Mouse (Mus musculus): ENCODE measurements around the gene Spaca7. TPM values are rescaled to one million over a fixed set of nuclear protein-coding genes. Genes with fewer than 3 reads are reported as not detected.

Gene Spaca7
- polyA plus RNA-seq, 1 experiment from 2014 or later = not detected

DNA sequence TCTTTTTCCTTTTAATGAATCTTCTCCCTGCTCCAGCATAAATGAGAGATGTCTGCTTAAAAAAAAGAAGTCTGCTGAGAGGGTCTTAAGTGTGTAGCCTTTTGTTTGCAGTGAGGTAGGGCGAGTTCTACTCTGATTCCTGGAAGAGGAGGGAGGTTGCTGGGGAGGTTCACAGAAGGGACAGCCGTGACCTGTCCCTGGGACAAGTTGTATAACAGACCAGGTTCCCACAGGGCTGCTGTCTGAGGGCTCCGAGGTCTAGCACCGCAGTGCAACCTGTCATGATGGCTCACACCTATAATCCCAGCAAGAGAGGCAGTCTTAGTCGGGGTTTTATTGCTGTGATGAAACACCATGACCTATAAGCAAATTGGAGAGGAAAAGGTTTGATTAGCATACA is 24.1 kb upstream of the Spaca7 start:
- Histone ChIP-seq H3K36me3 (replicated peaks; ENCODE audit: control insufficient read depth, insufficient read depth) (no peaks in the 10 kb centered on the region), H3K27me3 (ENCODE audit: control insufficient read depth, insufficient read depth, low read length) (peaks cover 10% of the 10 kb centered on the region; the same call in 1 of the 2 replicates), H3K4me3 (replicated peaks; ENCODE audit: low read length) (no peak overlapping the region), H3K4me2 (replicated peaks) (no peak overlapping the region), H3K27ac (no peak overlapping the region), H3K9ac (no peak overlapping the region), H3K4me1 (replicated peaks; ENCODE audit: control insufficient read depth, insufficient read depth, low read length) (peaks cover 6% of the 10 kb centered on the region; the same call in 1 of the 2 replicates), H3K9me3 (ENCODE audit: control insufficient read depth, low read length) (0 out of 2 replicates have a peak, but pooled peaks cover 7% of the 10 kb centered on the region)
- WGBS = 43% methylated on average over 5 of the region's 5 CpGs
- no peak for DNase-seq (ENCODE audit: low spot score)
- no peak for ATAC-seq (ENCODE audit: low FRiP score)

DNA sequence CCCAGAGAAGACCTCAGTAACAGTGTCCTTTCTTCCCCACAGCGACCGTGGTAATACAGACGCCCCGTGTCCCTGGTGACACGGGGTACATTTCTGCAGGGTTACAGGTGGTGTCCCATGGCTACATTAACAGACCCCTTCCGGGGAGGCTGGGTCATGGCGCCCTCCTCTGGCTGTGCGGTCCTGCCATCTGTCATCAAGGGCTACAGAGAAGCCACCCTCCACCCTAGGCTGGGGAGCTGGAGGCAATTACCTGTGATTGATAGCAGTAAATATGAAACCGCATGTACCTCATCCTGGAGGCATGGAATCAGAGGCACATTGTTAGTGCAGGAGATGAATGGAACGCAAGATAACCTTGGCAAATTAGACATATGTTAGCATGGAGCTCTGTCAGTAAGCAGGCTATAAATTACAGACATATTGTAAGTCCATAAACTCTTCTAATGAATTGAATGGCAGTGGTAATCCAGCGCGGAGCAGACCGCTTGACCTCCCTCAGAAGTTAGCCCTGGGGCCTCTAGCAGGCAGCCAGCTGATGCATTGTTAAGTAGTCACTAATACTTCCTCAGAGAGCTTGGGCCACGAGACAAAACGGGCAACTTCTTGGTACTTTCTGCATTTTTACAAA is 17.2 kb upstream of the Spaca7 start:
- Histone ChIP-seq H3K27ac (no peak overlapping the region), H3K36me3 (replicated peaks; ENCODE audit: control insufficient read depth, insufficient read depth) (no peaks in the 10 kb centered on the region), H3K9ac (no peak overlapping the region), H3K27me3 (ENCODE audit: control insufficient read depth, insufficient read depth, low read length) (peaks cover 47% of the 10 kb centered on the region), H3K4me3 (replicated peaks; ENCODE audit: low read length) (no peak overlapping the region), H3K4me2 (replicated peaks) (no peak overlapping the region), H3K4me1 (replicated peaks; ENCODE audit: control insufficient read depth, insufficient read depth, low read length) (no peaks in the 10 kb centered on the region), H3K9me3 (ENCODE audit: control insufficient read depth, low read length) (0 out of 2 replicates have a peak, but pooled peaks cover 7% of the 10 kb centered on the region)
- DNase-seq (ENCODE audit: low spot score) = no peak
- 28% methylated on average over 15 of the region's 15 CpGs for WGBS
- no peak for ATAC-seq (ENCODE audit: low FRiP score)

DNA sequence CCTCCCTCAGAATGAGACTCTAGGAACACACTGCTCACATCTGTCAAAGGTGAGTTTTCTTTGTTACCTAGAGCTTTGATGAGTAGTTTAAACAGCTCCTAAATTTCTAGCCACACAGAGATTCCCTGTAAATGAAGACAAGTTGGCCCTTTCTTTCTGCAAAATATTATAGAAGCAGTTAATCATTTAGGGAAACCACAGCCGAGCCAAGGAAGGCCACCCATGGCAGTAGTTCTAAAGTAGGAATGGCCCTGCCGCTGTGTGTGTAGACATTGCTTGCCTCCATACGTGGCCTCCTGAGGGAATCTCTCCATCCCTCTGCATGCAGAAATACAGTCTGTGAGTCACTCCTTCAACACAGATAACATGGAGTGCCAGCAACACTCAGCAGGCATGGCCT is 14.0 kb upstream of the Spaca7 start:
- 84% methylated on average over 3 of the region's 3 CpGs for WGBS
- DNase-seq (ENCODE audit: low spot score) (no peak), ATAC-seq (ENCODE audit: low FRiP score) (no peak)
- Histone ChIP-seq H3K9me3 (ENCODE audit: control insufficient read depth, low read length) (no peaks in the 10 kb centered on the region), H3K4me3 (replicated peaks; ENCODE audit: low read length) (no peak overlapping the region), H3K27me3 (ENCODE audit: control insufficient read depth, insufficient read depth, low read length) (peaks cover 67% of the 10 kb centered on the region), H3K4me2 (replicated peaks) (no peak overlapping the region), H3K9ac (no peak overlapping the region), H3K4me1 (replicated peaks; ENCODE audit: control insufficient read depth, insufficient read depth, low read length) (no peaks in the 10 kb centered on the region), H3K36me3 (replicated peaks; ENCODE audit: control insufficient read depth, insufficient read depth) (no peaks in the 10 kb centered on the region), H3K27ac (no peak overlapping the region)

DNA sequence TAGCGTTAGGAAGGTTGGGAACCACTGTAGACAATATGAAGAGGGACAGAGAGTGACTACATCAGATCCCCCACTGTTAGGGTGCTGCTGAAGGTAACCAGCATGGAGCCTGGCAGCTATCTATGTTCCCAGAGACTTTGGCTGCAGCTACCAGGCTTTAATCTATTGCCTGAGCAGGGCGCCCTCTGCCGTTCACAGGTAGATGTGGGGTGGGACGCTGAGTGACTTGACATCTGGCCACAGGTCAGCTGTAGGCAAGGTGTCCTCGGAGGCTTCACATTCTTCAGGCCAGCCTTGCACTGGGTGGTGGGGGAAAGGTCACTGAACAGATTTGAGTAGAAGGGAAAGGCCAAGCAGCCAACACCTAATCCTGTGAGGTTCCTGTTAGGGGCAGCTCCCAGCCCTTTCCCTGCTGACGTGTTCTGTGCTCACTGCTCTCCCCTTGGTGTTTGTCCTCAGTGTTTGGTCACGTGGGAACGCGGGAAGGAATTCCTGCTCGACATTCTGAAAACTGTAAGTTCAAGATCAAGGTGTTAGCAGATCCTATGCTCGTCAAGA is 11.3 kb upstream of the Spaca7 start:
- H3K4me2 ChIP-seq (replicated peaks) = no peak overlapping the region
- peaks cover 51% of the 10 kb centered on the region for H3K27me3 ChIP-seq (ENCODE audit: control insufficient read depth, insufficient read depth, low read length)
- no peak overlapping the region for H3K9ac ChIP-seq
- H3K4me3 ChIP-seq (replicated peaks; ENCODE audit: low read length) = no peak overlapping the region
- no peaks in the 10 kb centered on the region for H3K9me3 ChIP-seq (ENCODE audit: control insufficient read depth, low read length)
- no peak overlapping the region for H3K27ac ChIP-seq
- peak; percentile 71 for DNase-seq (ENCODE audit: low spot score)
- no peak for ATAC-seq (ENCODE audit: low FRiP score)
- 21% methylated on average over 11 of the region's 11 CpGs for WGBS
- no peaks in the 10 kb centered on the region for H3K36me3 ChIP-seq (replicated peaks; ENCODE audit: control insufficient read depth, insufficient read depth)
- H3K4me1 ChIP-seq (replicated peaks; ENCODE audit: control insufficient read depth, insufficient read depth, low read length) = no peaks in the 10 kb centered on the region

DNA sequence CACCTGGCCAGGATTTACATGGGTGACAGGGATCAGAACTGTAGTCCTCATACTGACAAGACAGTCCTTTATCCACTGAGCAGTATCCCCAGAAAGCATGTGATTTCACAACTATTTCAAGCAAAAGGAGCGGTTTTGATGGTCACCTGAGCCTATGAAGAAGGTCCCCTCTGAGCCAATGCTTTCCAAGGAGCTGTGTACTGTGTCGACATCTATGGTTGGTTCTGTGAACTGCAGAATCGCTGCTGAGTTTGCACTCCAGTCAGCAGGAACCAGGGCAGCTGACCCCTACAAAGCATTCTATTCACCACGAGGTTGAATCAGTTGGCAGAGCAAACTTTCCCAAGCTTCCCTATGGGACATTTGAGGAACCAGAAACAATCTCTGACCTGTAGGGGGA is 8.5 kb upstream of the Spaca7 start:
- H3K27me3 ChIP-seq (ENCODE audit: control insufficient read depth, insufficient read depth, low read length) = peaks cover 28% of the 10 kb centered on the region
- H3K36me3 ChIP-seq (replicated peaks; ENCODE audit: control insufficient read depth, insufficient read depth) = no peaks in the 10 kb centered on the region
- no peaks in the 10 kb centered on the region for H3K9me3 ChIP-seq (ENCODE audit: control insufficient read depth, low read length)
- no peak overlapping the region for H3K4me3 ChIP-seq (replicated peaks; ENCODE audit: low read length)
- no peak overlapping the region for H3K4me2 ChIP-seq (replicated peaks)
- 5% methylated on average over 4 of the region's 4 CpGs for WGBS
- ATAC-seq (ENCODE audit: low FRiP score) = peak; percentile 55; the same call in 1 of the 2 replicates
- H3K4me1 ChIP-seq (replicated peaks; ENCODE audit: control insufficient read depth, insufficient read depth, low read length) = no peaks in the 10 kb centered on the region
- DNase-seq (ENCODE audit: low spot score) = peak; percentile 85
- no peak overlapping the region for H3K27ac ChIP-seq
- H3K9ac ChIP-seq = no peak overlapping the region

DNA sequence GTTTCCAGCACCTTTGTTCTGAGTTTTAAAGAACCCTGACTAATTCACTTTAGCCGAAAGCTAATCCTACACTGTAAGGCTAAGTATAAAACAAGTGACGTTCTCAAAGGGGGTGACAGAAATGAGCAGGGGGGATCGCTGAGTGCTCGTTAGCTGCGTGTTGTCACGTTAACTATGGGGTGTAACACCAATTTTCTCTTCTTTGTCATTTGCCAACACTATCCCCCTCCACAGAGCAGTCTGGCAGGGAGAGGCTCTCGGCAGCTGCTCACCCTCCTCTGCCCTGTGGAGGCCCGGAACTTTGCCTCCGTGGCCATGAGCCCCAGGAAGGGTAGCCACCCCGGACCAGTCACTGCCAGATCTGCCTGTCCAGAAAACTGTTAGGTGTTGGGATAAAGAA is 7.3 kb upstream of the Spaca7 start:
- ATAC-seq (ENCODE audit: low FRiP score) = no peak
- no peak overlapping the region for H3K9ac ChIP-seq
- no peaks in the 10 kb centered on the region for H3K9me3 ChIP-seq (ENCODE audit: control insufficient read depth, low read length)
- H3K27me3 ChIP-seq (ENCODE audit: control insufficient read depth, insufficient read depth, low read length) = peaks cover 28% of the 10 kb centered on the region; the same call in 1 of the 2 replicates
- no peak overlapping the region for H3K4me2 ChIP-seq (replicated peaks)
- DNase-seq (ENCODE audit: low spot score) = no peak
- no peaks in the 10 kb centered on the region for H3K4me1 ChIP-seq (replicated peaks; ENCODE audit: control insufficient read depth, insufficient read depth, low read length)
- no peaks in the 10 kb centered on the region for H3K36me3 ChIP-seq (replicated peaks; ENCODE audit: control insufficient read depth, insufficient read depth)
- H3K4me3 ChIP-seq (replicated peaks; ENCODE audit: low read length) = no peak overlapping the region
- WGBS = 60% methylated on average over 10 of the region's 10 CpGs
- H3K27ac ChIP-seq = no peak overlapping the region

DNA sequence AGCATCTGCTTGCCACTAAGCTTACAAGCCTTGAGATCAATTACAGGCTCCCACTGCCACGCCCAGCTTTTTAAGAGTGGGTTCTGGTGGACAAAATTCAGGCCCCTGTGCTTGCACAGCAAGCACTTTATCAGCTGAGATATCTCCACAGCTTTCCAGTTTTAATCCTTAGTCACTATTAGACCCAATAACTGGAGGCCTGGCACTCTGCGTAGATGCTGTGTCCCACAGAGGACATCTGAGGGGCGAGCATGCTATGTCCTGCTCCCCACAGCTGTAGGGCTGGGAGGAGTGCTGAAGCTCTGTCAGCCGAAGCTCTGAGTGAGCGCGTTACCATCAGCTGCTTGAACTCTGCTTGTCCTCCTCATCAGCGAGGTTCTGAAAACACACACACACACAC is 6.3 kb upstream of the Spaca7 start:
- no peaks in the 10 kb centered on the region for H3K9me3 ChIP-seq (ENCODE audit: control insufficient read depth, low read length)
- ATAC-seq (ENCODE audit: low FRiP score) (no peak), DNase-seq (ENCODE audit: low spot score) (no peak)
- H3K36me3 ChIP-seq (replicated peaks; ENCODE audit: control insufficient read depth, insufficient read depth) = no peaks in the 10 kb centered on the region
- 68% methylated on average over 7 of the region's 7 CpGs for whole genome bisulfite sequencing
- no peak overlapping the region for H3K9ac ChIP-seq
- H3K4me3 ChIP-seq (replicated peaks; ENCODE audit: low read length) = no peak overlapping the region
- no peak overlapping the region for H3K4me2 ChIP-seq (replicated peaks)
- H3K27ac ChIP-seq = no peak overlapping the region
- peaks cover 24% of the 10 kb centered on the region; the same call in 1 of the 2 replicates for H3K27me3 ChIP-seq (ENCODE audit: control insufficient read depth, insufficient read depth, low read length)
- no peaks in the 10 kb centered on the region for H3K4me1 ChIP-seq (replicated peaks; ENCODE audit: control insufficient read depth, insufficient read depth, low read length)

DNA sequence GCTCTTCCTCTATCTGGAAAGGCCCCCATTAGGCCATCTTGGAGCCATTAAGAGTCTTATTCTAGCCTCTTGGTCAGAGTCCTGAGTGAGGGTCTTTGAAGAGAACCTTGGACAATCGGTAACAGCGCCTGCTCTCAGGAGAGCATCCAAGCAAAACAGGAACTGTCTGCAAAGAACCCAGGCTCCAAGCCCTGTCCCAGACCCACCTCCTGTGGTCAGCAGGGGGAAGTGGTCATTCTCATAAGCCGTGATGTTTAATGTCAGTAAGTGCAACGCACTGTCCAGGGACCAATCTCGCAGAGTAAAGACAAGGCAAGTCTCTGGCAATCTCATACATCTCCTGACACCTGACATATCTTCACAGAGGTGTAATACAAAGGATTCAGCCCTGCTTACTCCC is 3.2 kb downstream of the Spaca7 start:
- H3K9ac ChIP-seq = no peak overlapping the region
- H3K4me3 ChIP-seq (replicated peaks; ENCODE audit: low read length) = no peak overlapping the region
- no peak for DNase-seq (ENCODE audit: low spot score)
- H3K4me2 ChIP-seq (replicated peaks) = no peak overlapping the region
- no peaks in the 10 kb centered on the region for H3K9me3 ChIP-seq (ENCODE audit: control insufficient read depth, low read length)
- peaks cover 4% of the 10 kb centered on the region; the same call in 1 of the 2 replicates for H3K27me3 ChIP-seq (ENCODE audit: control insufficient read depth, insufficient read depth, low read length)
- H3K27ac ChIP-seq = no peak overlapping the region
- H3K36me3 ChIP-seq (replicated peaks; ENCODE audit: control insufficient read depth, insufficient read depth) = no peaks in the 10 kb centered on the region
- H3K4me1 ChIP-seq (replicated peaks; ENCODE audit: control insufficient read depth, insufficient read depth, low read length) = no peaks in the 10 kb centered on the region
- WGBS = 71% methylated on average over 5 of the region's 5 CpGs
- no peak for ATAC-seq (ENCODE audit: low FRiP score)

DNA sequence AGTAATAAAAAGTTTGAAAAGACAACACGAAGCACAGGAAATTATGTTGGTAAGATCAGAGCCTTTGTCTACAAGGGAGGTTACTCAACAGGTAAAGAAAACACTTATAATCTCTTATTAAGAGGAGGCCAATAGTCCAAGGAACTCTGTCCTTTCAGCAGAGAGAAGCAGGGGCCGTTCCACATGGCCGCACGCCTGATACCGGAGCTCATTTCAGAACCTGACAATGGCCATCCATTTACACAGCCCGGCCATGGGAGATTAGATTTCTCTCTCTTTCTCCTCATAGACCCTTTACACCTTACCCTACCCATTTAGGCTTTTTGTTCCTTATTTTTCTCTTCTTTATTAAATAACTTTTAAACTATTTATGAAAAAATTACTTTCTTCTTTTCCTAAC is 3.9 kb downstream of the Spaca7 start:
- Histone ChIP-seq H3K4me1 (replicated peaks; ENCODE audit: control insufficient read depth, insufficient read depth, low read length) (no peaks in the 10 kb centered on the region), H3K27ac (no peak overlapping the region), H3K9ac (no peak overlapping the region), H3K4me3 (replicated peaks; ENCODE audit: low read length) (no peak overlapping the region), H3K9me3 (ENCODE audit: control insufficient read depth, low read length) (no peaks in the 10 kb centered on the region), H3K27me3 (ENCODE audit: control insufficient read depth, insufficient read depth, low read length) (peaks cover 4% of the 10 kb centered on the region; the same call in 1 of the 2 replicates), H3K36me3 (replicated peaks; ENCODE audit: control insufficient read depth, insufficient read depth) (no peaks in the 10 kb centered on the region), H3K4me2 (replicated peaks) (no peak overlapping the region)
- DNase-seq (ENCODE audit: low spot score) = no peak
- WGBS = 54% methylated on average over 6 of the region's 6 CpGs
- no peak for ATAC-seq (ENCODE audit: low FRiP score)

Measured in hindbrain, embryonic 14.5 days (tissue).